Mouse (Mus musculus) adrenal gland, adult 8-10 months (tissue): ENCODE data around the gene Pipox. TPM values are rescaled to one million over a fixed set of nuclear protein-coding genes. Genes with fewer than 3 reads are reported as not detected.

Experiments used
- DNase-seq: peaks from one replicate; pipeline ENCODE4 v3.0.0; 2022
- total RNA-seq, 4 experiments: library from RNA; stranded (reverse); gene quantifications; 2 replicates each; pipeline ENCODE4 v1.2.4; 2022

Gene Pipox
- total RNA-seq, 4 experiments from 2014 or later: 0.89 to 2.4 (median 1.5) TPM

- DNase-seq: no peak
Observed at GRCm38 (mm10) chr11:77908468-77908867, 14.6 kb upstream of the Pipox start.

- DNase-seq: no peak
Observed at GRCm38 (mm10) chr11:77906747-77907174, 12.9 kb upstream of the Pipox start.

DNA sequence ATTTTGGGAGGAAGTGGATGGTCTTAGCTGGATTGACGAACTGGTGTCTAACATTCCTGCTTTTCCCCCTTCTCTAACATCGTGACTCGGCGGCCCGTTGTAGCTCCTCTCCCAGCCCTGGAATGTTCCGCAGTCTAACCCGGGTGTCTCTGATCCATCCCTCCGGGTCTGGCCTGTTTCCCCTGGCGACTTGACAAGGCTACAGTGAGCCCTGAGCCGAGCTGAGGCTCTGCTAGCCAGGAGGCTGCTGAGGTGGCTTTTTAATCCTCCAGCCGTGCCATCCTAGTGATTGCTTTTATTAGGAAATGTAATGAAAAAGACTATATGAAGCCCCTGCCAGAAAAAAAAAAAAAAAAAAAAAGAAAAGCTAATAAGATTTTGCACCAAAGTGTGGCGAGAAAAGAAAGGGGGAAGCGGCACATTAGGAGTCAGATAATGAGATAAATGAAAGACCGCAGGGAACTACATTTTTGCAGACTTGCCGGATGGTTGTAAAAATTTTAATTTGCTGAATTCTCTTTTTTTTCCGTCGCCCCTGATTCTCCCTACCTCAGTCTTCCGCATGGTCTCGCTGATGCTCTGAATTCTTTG lies 12.3 kb upstream of the Pipox start:
- DNase-seq: no peak

- no peak for DNase-seq
Observed at GRCm38 (mm10) chr11:77904707-77905106, 10.8 kb upstream of the Pipox start.

DNA sequence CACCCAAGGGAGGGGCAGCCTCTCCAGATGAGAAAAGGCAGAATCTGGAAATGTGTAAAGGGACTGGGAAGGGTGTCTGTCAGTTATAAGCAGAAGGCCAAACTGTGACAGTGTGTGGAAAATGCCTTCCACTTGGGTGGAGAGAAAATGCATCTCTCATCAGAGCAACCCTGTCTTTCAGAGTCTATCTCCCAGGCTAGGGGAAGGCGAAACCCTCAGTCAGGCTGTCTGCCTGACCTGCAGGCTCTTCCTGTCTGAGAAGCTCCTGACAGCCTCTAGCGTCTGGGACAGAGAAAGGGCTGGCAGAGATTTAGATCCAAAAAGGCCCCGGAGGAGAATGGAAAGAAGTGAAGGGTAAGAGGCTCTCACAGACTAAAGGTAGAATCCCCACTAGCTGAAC lies 9.9 kb upstream of the Pipox start:
- DNase-seq: no peak

DNA sequence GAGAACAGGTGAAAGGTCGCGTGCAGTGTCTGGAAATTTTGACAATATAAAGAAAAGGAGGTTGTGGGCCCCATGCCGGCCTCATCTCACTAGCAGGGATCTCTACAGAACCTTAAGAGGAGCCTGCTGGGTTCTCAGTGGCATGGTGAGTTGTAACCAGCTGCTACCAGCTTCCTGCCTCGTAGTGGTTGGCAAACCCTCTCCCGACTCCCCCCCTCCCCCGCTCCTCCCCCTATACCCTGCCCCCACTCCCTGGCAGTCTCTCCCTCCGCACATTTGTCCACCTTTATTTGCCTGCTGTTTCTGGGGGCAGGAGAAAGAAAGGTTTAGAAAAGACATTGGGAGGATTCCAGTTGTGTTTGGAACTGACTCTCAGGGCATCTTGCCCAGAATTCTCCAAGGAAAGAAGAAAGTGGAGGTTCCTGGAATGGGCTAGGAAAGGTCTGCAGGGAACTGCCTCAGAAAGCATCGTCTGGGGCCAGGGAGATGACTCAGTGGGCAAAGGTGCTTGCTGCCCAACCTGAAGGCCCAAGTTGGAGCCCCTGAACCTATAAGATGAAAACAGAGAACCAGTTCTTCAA lies 8.0 kb upstream of the Pipox start:
- no peak for DNase-seq

- DNase-seq: no peak
Observed at GRCm38 (mm10) chr11:77901366-77901765, 7.5 kb upstream of the Pipox start.

GRCm38 (mm10) chr11:77900696-77901095 lies 6.8 kb upstream of the Pipox start:
- peak; percentile 29 for DNase-seq

DNA sequence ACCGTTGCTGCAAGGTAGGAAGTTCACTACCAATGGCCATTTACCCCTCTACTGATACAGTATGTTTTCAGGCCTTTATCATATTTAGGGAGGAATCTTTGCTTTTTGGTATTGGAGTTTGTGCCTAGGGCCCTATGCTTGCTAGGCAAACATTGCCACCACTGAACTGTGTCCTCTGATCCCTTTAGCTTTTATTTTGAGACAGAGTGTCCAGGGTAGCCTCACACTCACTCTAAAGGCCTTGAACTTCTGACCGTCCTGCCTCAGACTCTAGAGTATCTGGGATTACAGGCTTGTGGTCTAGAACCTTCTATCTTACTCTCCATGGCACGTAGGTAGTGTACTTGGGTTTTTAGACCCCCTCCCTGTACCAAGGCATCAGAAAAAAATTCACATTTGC lies 6.3 kb upstream of the Pipox start:
- DNase-seq: no peak

- no peak for DNase-seq
Observed at GRCm38 (mm10) chr11:77896820-77897805, 3.2 kb upstream of the Pipox start.

- DNase-seq: no peak
Observed at GRCm38 (mm10) chr11:77896480-77896819, 2.6 kb upstream of the Pipox start.

DNA sequence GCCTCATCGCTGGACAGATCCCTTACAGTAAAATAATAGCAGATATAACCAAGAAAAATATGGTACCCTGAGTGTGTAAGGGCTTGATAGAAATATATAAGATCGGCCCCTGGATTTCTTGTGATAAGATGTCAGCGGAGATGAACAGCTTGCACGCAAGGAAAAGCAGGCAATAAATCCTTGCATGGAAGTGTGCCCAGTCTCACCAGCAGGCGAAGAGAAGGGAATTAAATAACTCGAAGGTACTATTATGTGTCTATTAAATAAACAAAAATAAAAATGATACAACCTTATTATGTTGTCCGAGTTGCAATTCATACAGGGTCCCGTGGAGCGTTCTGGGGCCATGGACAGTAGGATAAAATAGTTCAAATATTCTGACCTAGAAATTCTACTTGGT lies 2.1 kb upstream of the Pipox start:
- DNase-seq: no peak

- DNase-seq: no peak
Observed at GRCm38 (mm10) chr11:77894967-77895366, 1.1 kb upstream of the Pipox start.

GRCm38 (mm10) chr11:77893283-77893682 lies 613 bp downstream of the Pipox start:
- DNase-seq: no peak

DNA sequence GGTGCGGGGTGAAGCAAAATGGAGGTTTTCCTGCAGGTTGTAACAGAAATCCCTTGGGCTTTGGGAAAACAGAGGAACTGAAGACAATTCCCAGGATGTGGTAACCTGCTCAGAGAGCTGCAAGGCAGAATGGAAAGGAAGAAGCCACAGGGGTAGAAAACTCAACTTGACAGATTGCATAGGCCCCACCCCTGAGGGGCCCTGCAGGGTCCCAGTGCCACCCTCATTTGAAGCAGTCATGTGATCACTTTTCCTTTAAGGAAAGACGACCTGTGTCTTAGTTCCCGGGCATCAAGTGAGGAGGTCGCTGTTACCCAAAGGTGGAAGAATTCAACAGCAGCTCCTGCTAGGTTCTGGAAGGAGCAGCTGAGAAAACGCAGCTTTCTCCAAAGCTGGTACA lies 1.0 kb downstream of the Pipox start:
- DNase-seq: no peak

DNA sequence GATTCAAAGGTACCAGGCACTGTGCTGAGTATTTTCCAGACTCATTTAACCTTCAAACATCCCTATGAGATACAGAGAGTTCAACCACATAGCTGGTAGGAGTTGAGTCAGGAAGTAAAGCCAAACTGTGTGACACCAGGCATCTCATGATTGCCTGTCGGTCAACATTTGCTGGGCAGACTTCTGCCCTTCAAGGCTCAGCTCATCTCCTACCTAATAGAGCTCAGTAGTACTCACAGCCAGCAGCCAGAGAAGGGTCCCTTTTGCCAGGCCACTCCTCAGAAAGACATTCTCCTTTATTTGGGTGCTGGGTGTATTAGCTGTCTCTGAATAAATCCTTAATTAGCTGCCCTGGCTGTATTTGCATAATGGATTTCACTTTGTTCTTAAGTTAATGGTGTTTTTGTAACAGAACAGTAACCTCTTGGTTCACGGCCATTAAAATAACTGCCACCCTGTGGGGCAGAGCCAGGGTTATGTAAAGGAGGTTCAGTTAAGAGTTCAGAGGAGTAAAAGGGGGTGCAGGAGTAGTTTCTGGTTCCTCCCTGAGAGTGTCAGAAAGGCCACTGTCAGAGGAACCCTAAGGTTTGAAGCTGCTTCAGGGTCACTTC lies 3.1 kb downstream of the Pipox start:
- no peak for DNase-seq

DNA sequence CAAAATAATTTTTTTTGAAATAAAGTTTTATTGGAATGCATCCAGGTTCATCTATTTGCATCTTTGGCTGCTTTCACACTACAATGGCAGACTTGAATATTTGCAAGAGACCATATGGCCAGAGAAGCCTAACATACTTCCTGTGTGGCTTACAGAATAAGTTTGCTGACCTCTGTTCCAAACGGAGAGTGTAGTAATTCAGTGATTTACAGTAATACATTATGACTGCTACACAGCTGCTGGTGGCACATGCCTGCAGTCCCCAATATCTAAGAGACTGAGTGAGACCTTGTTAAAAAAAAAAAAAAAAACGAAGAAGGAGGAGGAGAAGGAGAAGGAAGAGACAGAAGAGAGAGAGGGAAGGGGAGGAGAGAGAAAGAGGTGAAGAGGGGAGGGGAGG lies 4.4 kb downstream of the Pipox start:
- no peak for DNase-seq

DNA sequence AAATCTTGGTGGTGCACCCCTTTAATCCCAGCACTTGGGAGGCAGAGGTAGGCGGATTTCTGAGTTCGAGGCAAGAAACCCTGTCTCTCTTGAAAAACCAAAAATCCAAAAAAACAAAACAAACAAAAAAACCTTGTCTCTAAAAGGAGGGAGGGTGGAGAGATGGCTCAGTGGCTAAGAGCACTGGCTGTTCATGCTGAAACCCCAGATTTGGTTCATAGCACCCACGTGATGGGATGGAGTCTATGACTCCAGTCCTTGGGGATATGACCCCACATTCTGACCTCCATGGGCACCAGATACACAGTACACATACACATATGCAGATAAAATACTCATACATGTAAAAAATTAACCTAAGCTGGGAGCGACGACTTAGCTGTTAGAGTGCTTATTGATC lies 5.0 kb downstream of the Pipox start:
- DNase-seq: no peak

- DNase-seq: no peak
Observed at GRCm38 (mm10) chr11:77887373-77887960, 6.4 kb downstream of the Pipox start.

GRCm38 (mm10) chr11:77885246-77885575 lies 8.7 kb downstream of the Pipox start:
- DNase-seq: no peak

GRCm38 (mm10) chr11:77884524-77885245 lies 9.2 kb downstream of the Pipox start:
- no peak for DNase-seq

GRCm38 (mm10) chr11:77876760-77877148 lies 17.1 kb downstream of the Pipox start:
- DNase-seq: no peak
